Mouse (Mus musculus) heart, embryonic 11.5 days (tissue): ENCODE measurements around the gene Gm5105. TPM values are rescaled to one million over a fixed set of nuclear protein-coding genes. Genes with fewer than 3 reads are reported as not detected.

Source experiments
- ATAC-seq: fragments of 200-750 bp; cut with Nextera tagmentation; replicated peaks from 2 replicates; pipeline ENCODE4 v1.8.0; 2017; ENCODE audit warnings: moderate library complexity; ENCODE audit not compliant: insufficient number of reproducible peaks, low FRiP score, low TSS enrichment
- H3K27ac ChIP-seq: fragments of 300-500 bp; sonication (generic); 2 replicates; pipeline ENCODE4 v1.5.1; 2014; ENCODE audit warnings: mild to moderate bottlenecking, low read depth, low read length
- H3K27me3 ChIP-seq: fragments of 300-500 bp; sonication (generic); 2 replicates; pipeline ENCODE4 v1.6.1; 2014; ENCODE audit warnings: mild to moderate bottlenecking, low read length, mixed read lengths; ENCODE audit not compliant: control insufficient read depth, insufficient read depth
- H3K36me3 ChIP-seq: fragments of 300-500 bp; sonication (generic); 2 replicates; pipeline ENCODE4 v1.6.1; 2014; ENCODE audit warnings: mild to moderate bottlenecking, low read length, moderate library complexity, mixed read lengths; ENCODE audit not compliant: control insufficient read depth, insufficient read depth
- H3K4me1 ChIP-seq: fragments of 300-500 bp; sonication (generic); 2 replicates; pipeline ENCODE4 v1.6.1; 2014; ENCODE audit warnings: low read length; ENCODE audit not compliant: control insufficient read depth, insufficient read depth
- H3K4me2 ChIP-seq: fragments of 300-500 bp; sonication (generic); 2 replicates; pipeline ENCODE4 v1.6.1; 2014; ENCODE audit warnings: mild to moderate bottlenecking, moderate library complexity
- H3K4me3 ChIP-seq: fragments of 300-500 bp; sonication (generic); 2 replicates; pipeline ENCODE4 v1.5.1; 2014; ENCODE audit warnings: low read depth, low read length
- H3K9ac ChIP-seq: fragments of 300-500 bp; sonication (generic); 2 replicates; pipeline ENCODE4 v1.6.1; 2014; ENCODE audit warnings: mild to moderate bottlenecking, low read depth, low read length, moderate library complexity
- H3K9me3 ChIP-seq: fragments of 300-500 bp; sonication (generic); replicated peaks from 2 replicates; pipeline ENCODE4 v1.6.1; 2016; ENCODE audit warnings: low read length; ENCODE audit not compliant: control insufficient read depth
- WGBS: fragments of 180-500 bp; shearing (Covaris S2); extraction: QIAGEN DNeasy Blood & Tissue Kit; methylation state at CpG from one replicate; pipeline ENCODE4 v1.1.7; 2014; ENCODE audit not compliant: insufficient replicate concordance; 5-methylcytosine and 5-hydroxymethylcytosine counted together
- polyA plus RNA-seq: library from polyadenylated mRNA; unstranded; fragments of >200 nt; fragmentation: Nextera tagmentation; extraction: Ambion mirVana; gene quantifications from 2 replicates; pipeline ENCODE4 v1.2.1, GENCODE M21; 2014

Gene Gm5105
- polyA plus RNA-seq, 1 experiment from 2014 or later, result not detected

GRCm38 (mm10) chr3:138050772-138051171 lies 16.4 kb downstream of the Gm5105 start:
- Histone ChIP-seq H3K4me2 (no peak overlapping the region), H3K9ac (no peak overlapping the region), H3K27ac (no peak overlapping the region), H3K36me3 (no peaks in the 10 kb centered on the region), H3K4me1 (peaks cover 8% of the 10 kb centered on the region), H3K27me3 (no peaks in the 10 kb centered on the region), H3K4me3 (no peak overlapping the region), H3K9me3 (no peaks in the 10 kb centered on the region)
- WGBS, result 59% methylated on average over 11 of the region's 11 CpGs
- ATAC-seq, result no peak

- H3K4me3 ChIP-seq, result no peak overlapping the region
- no peak overlapping the region for H3K9ac ChIP-seq
- H3K27me3 ChIP-seq, result no peaks in the 10 kb centered on the region
- H3K4me1 ChIP-seq, result peaks cover 8% of the 10 kb centered on the region
- no peak overlapping the region for H3K27ac ChIP-seq
- H3K4me2 ChIP-seq, result no peak overlapping the region
- H3K36me3 ChIP-seq, result no peaks in the 10 kb centered on the region
- no peak for ATAC-seq
- H3K9me3 ChIP-seq, result no peaks in the 10 kb centered on the region
- WGBS, result 79% methylated on average over 6 of the region's 6 CpGs
These were observed 17.6 kb downstream of the Gm5105 start for GRCm38 (mm10) chr3:138049555-138049954.

GRCm38 (mm10) chr3:138043316-138043715 lies 23.9 kb downstream of the Gm5105 start:
- Histone ChIP-seq H3K27ac (no peak overlapping the region), H3K36me3 (no peaks in the 10 kb centered on the region), H3K9me3 (no peaks in the 10 kb centered on the region; the same call in 1 of the 2 replicates), H3K9ac (no peak overlapping the region), H3K4me1 (no peaks in the 10 kb centered on the region), H3K4me3 (no peak overlapping the region), H3K27me3 (no peaks in the 10 kb centered on the region), H3K4me2 (no peak overlapping the region)
- WGBS, result 83% methylated on average over 7 of the region's 7 CpGs
- ATAC-seq, result no peak

GRCm38 (mm10) chr3:138041591-138042301 lies 25.4 kb downstream of the Gm5105 start:
- Histone ChIP-seq H3K4me1 (no peaks in the 10 kb centered on the region), H3K36me3 (no peaks in the 10 kb centered on the region), H3K9me3 (no peaks in the 10 kb centered on the region; the same call in 1 of the 2 replicates), H3K4me2 (no peak overlapping the region), H3K4me3 (no peak overlapping the region), H3K27ac (no peak overlapping the region), H3K9ac (no peak overlapping the region), H3K27me3 (no peaks in the 10 kb centered on the region)
- no peak for ATAC-seq
- 60% methylated on average over 3 of the region's 3 CpGs for WGBS

- Histone ChIP-seq H3K9me3 (no peaks in the 10 kb centered on the region; the same call in 1 of the 2 replicates), H3K27me3 (no peaks in the 10 kb centered on the region), H3K27ac (no peak overlapping the region), H3K4me1 (no peaks in the 10 kb centered on the region), H3K36me3 (no peaks in the 10 kb centered on the region), H3K9ac (no peak overlapping the region), H3K4me2 (no peak overlapping the region), H3K4me3 (no peak overlapping the region)
- WGBS, result 63% methylated on average over 2 of the region's 2 CpGs
- no peak for ATAC-seq
These were observed 26.2 kb downstream of the Gm5105 start for GRCm38 (mm10) chr3:138040938-138041337.

- H3K4me2 ChIP-seq, result no peak overlapping the region
- H3K27ac ChIP-seq, result no peak overlapping the region
- H3K36me3 ChIP-seq, result no peaks in the 10 kb centered on the region
- H3K27me3 ChIP-seq, result no peaks in the 10 kb centered on the region
- H3K9me3 ChIP-seq, result no peaks in the 10 kb centered on the region; the same call in 1 of the 2 replicates
- H3K4me1 ChIP-seq, result no peaks in the 10 kb centered on the region; the same call in 1 of the 2 replicates
- 55% methylated on average over 6 of the region's 6 CpGs for WGBS
- ATAC-seq, result no peak
- H3K9ac ChIP-seq, result no peak overlapping the region
- no peak overlapping the region for H3K4me3 ChIP-seq
These were observed 33.2 kb downstream of the Gm5105 start for GRCm38 (mm10) chr3:138033986-138034385.

GRCm38 (mm10) chr3:138030563-138030962 lies 36.6 kb downstream of the Gm5105 start:
- no peaks in the 10 kb centered on the region for H3K9me3 ChIP-seq
- H3K4me3 ChIP-seq, result no peak overlapping the region
- no peaks in the 10 kb centered on the region for H3K36me3 ChIP-seq
- no peak overlapping the region for H3K9ac ChIP-seq
- no peak for ATAC-seq
- peaks cover 3% of the 10 kb centered on the region; the same call in 1 of the 2 replicates for H3K4me1 ChIP-seq
- 78% methylated on average over 6 of the region's 6 CpGs for WGBS
- H3K4me2 ChIP-seq, result no peak overlapping the region
- H3K27me3 ChIP-seq, result no peaks in the 10 kb centered on the region
- H3K27ac ChIP-seq, result no peak overlapping the region

GRCm38 (mm10) chr3:138029351-138029750 lies 37.8 kb downstream of the Gm5105 start:
- Histone ChIP-seq H3K4me2 (no peak overlapping the region), H3K9me3 (no peaks in the 10 kb centered on the region), H3K27ac (no peak overlapping the region), H3K4me3 (no peak overlapping the region), H3K36me3 (no peaks in the 10 kb centered on the region), H3K4me1 (peaks cover 3% of the 10 kb centered on the region; the same call in 1 of the 2 replicates), H3K9ac (no peak overlapping the region), H3K27me3 (no peaks in the 10 kb centered on the region)
- WGBS, result 85% methylated on average over 5 of the region's 5 CpGs
- ATAC-seq, result no peak
